Mouse (Mus musculus): ENCODE measurements around the gene Fam205a1. TPM values are rescaled to one million over a fixed set of nuclear protein-coding genes. Genes with fewer than 3 reads are reported as not detected.
A peak's percentile ranks its signal among the peaks of the same experiment; 100 is the strongest.
"Not testable (repeated sequence)": the region's sequence is repeated elsewhere in the genome, so short reads cannot be mapped to it uniquely, and the experiment has no call there.

Fam205a1 gene
- polyA plus RNA-seq, 1 experiment from 2014 or later, result 0.15 TPM

- peak; percentile 32 for ATAC-seq (ENCODE audit: insufficient read depth)
- Histone ChIP-seq H3K4me3 (replicated peaks) (no peak overlapping the region), H3K27ac (replicated peaks) (peak overlapping the region; percentile 61; the same call in 1 of the 2 replicates), H3K4me2 (peak overlapping the region; percentile 5; the same call in 1 of the 2 replicates), H3K36me3 (replicated peaks) (no peaks in the 10 kb centered on the region), H3K9me3 (replicated peaks) (no peaks in the 10 kb centered on the region), H3K27me3 (no peaks in the 10 kb centered on the region; the same call in 1 of the 2 replicates), H3K9ac (no peak overlapping the region), H3K4me1 (replicated peaks) (peaks cover 51% of the 10 kb centered on the region)
- 54% methylated on average over 2 of the region's 2 CpGs for WGBS (ENCODE audit: insufficient replicate concordance)
Measured at GRCm38 (mm10) chr4:42877657-42878056, 24.0 kb upstream of the Fam205a1 start.

- 32% methylated on average over 5 of the region's 5 CpGs for WGBS (ENCODE audit: insufficient replicate concordance)
- Histone ChIP-seq H3K9ac (no peak overlapping the region), H3K27ac (replicated peaks) (0 out of 2 replicates have a peak overlapping the region, but pooled peaks have one; percentile 61), H3K4me2 (no peak overlapping the region), H3K4me1 (replicated peaks) (peaks cover 44% of the 10 kb centered on the region), H3K4me3 (replicated peaks) (no peak overlapping the region), H3K9me3 (replicated peaks) (no peaks in the 10 kb centered on the region), H3K27me3 (no peaks in the 10 kb centered on the region; the same call in 1 of the 2 replicates), H3K36me3 (replicated peaks) (no peaks in the 10 kb centered on the region)
- ATAC-seq (ENCODE audit: insufficient read depth), result peak; percentile 32; the same call in 1 of the 2 replicates
Measured at GRCm38 (mm10) chr4:42876586-42877291, 23.1 kb upstream of the Fam205a1 start.

GRCm38 (mm10) chr4:42874134-42874533 is 20.4 kb upstream of the Fam205a1 start, which contains the start of gene Fam205c:
Gene Fam205c, minus strand, starts transcription at chr4:42874234.
- Histone ChIP-seq H3K4me2 (no peak within 1 kb of the TSS), H3K27ac (replicated peaks) (no peak within 1 kb of the TSS)

GRCm38 (mm10) chr4:42872746-42873435 is 19.2 kb upstream of the Fam205a1 start:
- Histone ChIP-seq H3K4me3 (replicated peaks) (no peak overlapping the region), H3K9ac (no peak overlapping the region), H3K4me1 (replicated peaks) (peaks cover 52% of the 10 kb centered on the region), H3K9me3 (replicated peaks) (no peaks in the 10 kb centered on the region), H3K27ac (replicated peaks) (no peak overlapping the region), H3K4me2 (no peak overlapping the region), H3K36me3 (replicated peaks) (no peaks in the 10 kb centered on the region), H3K27me3 (no peaks in the 10 kb centered on the region; the same call in 1 of the 2 replicates)
- 72% methylated on average over 16 of the region's 16 CpGs for WGBS (ENCODE audit: insufficient replicate concordance)
- ATAC-seq (ENCODE audit: insufficient read depth), result no peak

More at GRCm38 (mm10) chr4:42874134-42874533, 20.4 kb upstream of the Fam205a1 start, which contains the start of gene Fam205c:
- 75% methylated on average over 7 of the region's 7 CpGs for WGBS (ENCODE audit: insufficient replicate concordance)
- H3K4me1 ChIP-seq (replicated peaks), result peaks cover 48% of the 10 kb centered on the region
- H3K9me3 ChIP-seq (replicated peaks), result no peaks in the 10 kb centered on the region
- no peak for ATAC-seq (ENCODE audit: insufficient read depth)
- H3K36me3 ChIP-seq (replicated peaks), result no peaks in the 10 kb centered on the region
- no peak within 1 kb of the TSS for H3K9ac ChIP-seq
- no peaks in the 10 kb centered on the region; the same call in 1 of the 2 replicates for H3K27me3 ChIP-seq
- H3K4me3 ChIP-seq (replicated peaks), result no peak within 1 kb of the TSS

- no peak overlapping the region for H3K4me3 ChIP-seq (replicated peaks)
- H3K9me3 ChIP-seq (replicated peaks), result no peaks in the 10 kb centered on the region
- no peak for ATAC-seq (ENCODE audit: insufficient read depth)
- H3K9ac ChIP-seq, result no peak overlapping the region
- peaks cover 52% of the 10 kb centered on the region for H3K4me1 ChIP-seq (replicated peaks)
- no peaks in the 10 kb centered on the region for H3K36me3 ChIP-seq (replicated peaks)
- WGBS (ENCODE audit: insufficient replicate concordance), result 87% methylated on average over 7 of the region's 7 CpGs
- H3K4me2 ChIP-seq, result no peak overlapping the region
- H3K27me3 ChIP-seq, result no peaks in the 10 kb centered on the region; the same call in 1 of the 2 replicates
- H3K27ac ChIP-seq (replicated peaks), result 0 out of 2 replicates have a peak overlapping the region, but pooled peaks have one; percentile 25
Measured at GRCm38 (mm10) chr4:42872151-42872550, 18.5 kb upstream of the Fam205a1 start.

- Histone ChIP-seq H3K36me3 (replicated peaks) (no peaks in the 10 kb centered on the region), H3K9me3 (replicated peaks) (no peaks in the 10 kb centered on the region), H3K4me2 (no peak overlapping the region), H3K4me3 (replicated peaks) (no peak overlapping the region), H3K27ac (replicated peaks) (peak overlapping the region; percentile 51; the same call in 1 of the 2 replicates), H3K9ac (no peak overlapping the region; the same call in 1 of the 2 replicates), H3K27me3 (no peaks in the 10 kb centered on the region), H3K4me1 (replicated peaks) (peaks cover 61% of the 10 kb centered on the region)
- 65% methylated on average over 5 of the region's 5 CpGs for WGBS (ENCODE audit: insufficient replicate concordance)
- no peak for ATAC-seq (ENCODE audit: insufficient read depth)
Measured at GRCm38 (mm10) chr4:42870748-42871147, 17.1 kb upstream of the Fam205a1 start.

GRCm38 (mm10) chr4:42868193-42868592 is 14.5 kb upstream of the Fam205a1 start:
- Histone ChIP-seq H3K9ac (peak overlapping the region; percentile 22; the same call in 1 of the 2 replicates), H3K36me3 (replicated peaks) (no peaks in the 10 kb centered on the region), H3K4me3 (replicated peaks) (no peak overlapping the region), H3K4me1 (replicated peaks) (peaks cover 74% of the 10 kb centered on the region), H3K27me3 (no peaks in the 10 kb centered on the region), H3K9me3 (replicated peaks) (no peaks in the 10 kb centered on the region), H3K27ac (replicated peaks) (peak overlapping the region; percentile 87), H3K4me2 (peak overlapping the region; percentile 47)
- WGBS (ENCODE audit: insufficient replicate concordance), result 70% methylated on average over 5 of the region's 5 CpGs
- no peak for ATAC-seq (ENCODE audit: insufficient read depth)

GRCm38 (mm10) chr4:42867390-42867789 is 13.7 kb upstream of the Fam205a1 start:
- H3K27me3 ChIP-seq, result no peaks in the 10 kb centered on the region
- H3K36me3 ChIP-seq (replicated peaks), result no peaks in the 10 kb centered on the region
- H3K9me3 ChIP-seq (replicated peaks), result no peaks in the 10 kb centered on the region
- peaks cover 80% of the 10 kb centered on the region for H3K4me1 ChIP-seq (replicated peaks)
- H3K27ac ChIP-seq (replicated peaks), result peak overlapping the region; percentile 87
- H3K4me2 ChIP-seq, result peak overlapping the region; percentile 47
- whole genome bisulfite sequencing (ENCODE audit: insufficient replicate concordance), result 19% methylated on average over 3 of the region's 3 CpGs
- 0 out of 2 replicates have a peak overlapping the region, but pooled peaks have one; percentile 22 for H3K9ac ChIP-seq
- peak; percentile 91 for ATAC-seq (ENCODE audit: insufficient read depth)
- no peak overlapping the region for H3K4me3 ChIP-seq (replicated peaks)

GRCm38 (mm10) chr4:42863487-42863886 is 9.8 kb upstream of the Fam205a1 start:
- not testable (repeated sequence) for H3K36me3 ChIP-seq (replicated peaks); H3K9me3 ChIP-seq (replicated peaks); H3K27me3 ChIP-seq
- Histone ChIP-seq H3K9ac (peak overlapping the region; percentile 47), H3K4me2 (peak overlapping the region; percentile 50), H3K4me1 (replicated peaks) (peaks cover 77% of the 10 kb centered on the region), H3K4me3 (replicated peaks) (peak overlapping the region; percentile 36), H3K27ac (replicated peaks) (peak overlapping the region; percentile 89)
- 39% methylated on average over 5 of the region's 5 CpGs for WGBS (ENCODE audit: insufficient replicate concordance)
- peak; percentile 55 for ATAC-seq (ENCODE audit: insufficient read depth)

GRCm38 (mm10) chr4:42860483-42860882 is 6.8 kb upstream of the Fam205a1 start:
- Histone ChIP-seq H3K27ac (replicated peaks) (peak overlapping the region; percentile 97), H3K4me1 (replicated peaks) (peaks cover 47% of the 10 kb centered on the region), H3K4me3 (replicated peaks) (peak overlapping the region; percentile 27; the same call in 1 of the 2 replicates), H3K9ac (peak overlapping the region; percentile 61), H3K4me2 (peak overlapping the region; percentile 59)
- not testable (repeated sequence) for H3K27me3 ChIP-seq; H3K36me3 ChIP-seq (replicated peaks); H3K9me3 ChIP-seq (replicated peaks)
- 22% methylated on average over 9 of the region's 9 CpGs for WGBS (ENCODE audit: insufficient replicate concordance)
- peak; percentile 100 for ATAC-seq (ENCODE audit: insufficient read depth)

GRCm38 (mm10) chr4:42856671-42857070 is 3.0 kb upstream of the Fam205a1 start, which contains the start of gene Gm12394:
Gene Gm12394, minus strand, starts transcription at chr4:42856771.
- peaks cover 23% of the 10 kb centered on the region for H3K4me1 ChIP-seq (replicated peaks)
- not testable (repeated sequence) for ATAC-seq (ENCODE audit: insufficient read depth); H3K4me3 ChIP-seq (replicated peaks); H3K9ac ChIP-seq; H3K36me3 ChIP-seq (replicated peaks); H3K27ac ChIP-seq (replicated peaks); H3K27me3 ChIP-seq; H3K4me2 ChIP-seq; H3K9me3 ChIP-seq (replicated peaks)
- 47% methylated on average over 1 of the region's 1 CpGs for WGBS (ENCODE audit: insufficient replicate concordance)

Data from liver, embryonic 15.5 days (tissue).